Mouse (Mus musculus): ENCODE data around the gene Me1.

GRCm38 (mm10) chr9:86573616-86574303 lies 122.0 kb downstream of the Me1 start:
- TF ChIP-seq CTCF (IDR thresholded peaks at IDR 0.05; ENCODE audit: extremely low read depth, insufficient read depth, low read length) (no peak), POLR2A (IDR thresholded peaks at IDR 0.05; ENCODE audit: extremely low read depth, insufficient read depth, low read length) (no peak)
